Mouse (Mus musculus) c-Kit-negative CD71-positive TER-119-positive erythroid progenitor cells, embryonic 14.5 days (primary cell): ENCODE measurements around the gene Smarca5.

Experiments
- DNase-seq: peaks from one replicate; pipeline ENCODE4 v3.0.0-alpha.2; 2013; ENCODE audit warnings: low read depth, low spot score

Smarca5 gene

GRCm38 (mm10) chr8:80739155-80739924 is at the start of gene Smarca5:
Gene Smarca5, minus strand, starts transcription at chr8:80739497.
- DNase-seq = peak; percentile 79

- DNase-seq = no peak
Observed at GRCm38 (mm10) chr8:80784559-80784958, 45.3 kb upstream of the Smarca5 start.

GRCm38 (mm10) chr8:80783271-80783670 is 44.0 kb upstream of the Smarca5 start:
- no peak for DNase-seq

GRCm38 (mm10) chr8:80781338-80781737 is 42.0 kb upstream of the Smarca5 start:
- no peak for DNase-seq

- DNase-seq = no peak
Observed at GRCm38 (mm10) chr8:80780271-80780670, 41.0 kb upstream of the Smarca5 start.

GRCm38 (mm10) chr8:80776436-80776835 is 37.1 kb upstream of the Smarca5 start:
- DNase-seq = no peak

- DNase-seq = no peak
Observed at GRCm38 (mm10) chr8:80772732-80773460, 33.6 kb upstream of the Smarca5 start.

- DNase-seq = no peak
Observed at GRCm38 (mm10) chr8:80768451-80768850, 29.2 kb upstream of the Smarca5 start.

- peak; percentile 62 for DNase-seq
Observed at GRCm38 (mm10) chr8:80753017-80753715, 13.9 kb upstream of the Smarca5 start.

GRCm38 (mm10) chr8:80752429-80752828 is 13.1 kb upstream of the Smarca5 start:
- no peak for DNase-seq

GRCm38 (mm10) chr8:80749091-80749490 is 9.8 kb upstream of the Smarca5 start:
- no peak for DNase-seq

- no peak for DNase-seq
Observed at GRCm38 (mm10) chr8:80739932-80740331, 635 bp upstream of the Smarca5 start.

GRCm38 (mm10) chr8:80738388-80739154 is 726 bp downstream of the Smarca5 start:
- DNase-seq = peak; percentile 38

GRCm38 (mm10) chr8:80738046-80738387 is 1.3 kb downstream of the Smarca5 start:
- DNase-seq = no peak

- no peak for DNase-seq
Observed at GRCm38 (mm10) chr8:80732326-80732725, 7.0 kb downstream of the Smarca5 start.

GRCm38 (mm10) chr8:80714461-80714860 is 24.8 kb downstream of the Smarca5 start:
- DNase-seq = no peak

- DNase-seq = peak; percentile 50
Observed at GRCm38 (mm10) chr8:80710670-80711400, 28.5 kb downstream of the Smarca5 start.

- DNase-seq = peak; percentile 74
Observed at GRCm38 (mm10) chr8:80688141-80688540, 51.2 kb downstream of the Smarca5 start.

GRCm38 (mm10) chr8:80683756-80684335 is 55.5 kb downstream of the Smarca5 start:
- peak; percentile 60 for DNase-seq

- no peak for DNase-seq
Observed at GRCm38 (mm10) chr8:80682594-80682993, 56.7 kb downstream of the Smarca5 start.
